Mouse (Mus musculus): ENCODE results near the gene Fam43a. TPM values are rescaled to one million over a fixed set of nuclear protein-coding genes. Genes with fewer than 3 reads are reported as not detected.

Gene Fam43a
- polyA plus RNA-seq, 1 experiment = 26.4 TPM

GRCm38 (mm10) chr16:30595835-30596557, 3.5 kb upstream of the Fam43a start:
- no peak for TF ChIP-seq POLR2A (IDR thresholded peaks at IDR 0.05; ENCODE audit: low read depth, low read length)
- TF ChIP-seq CTCF (conservative IDR thresholded peaks at IDR 0.05; ENCODE audit: insufficient read depth, insufficient read length, low read depth, low read length) = no peak
- no peak for DNase-seq
- WGBS = 86% methylated on average over 14 of the region's 14 CpGs

DNA sequence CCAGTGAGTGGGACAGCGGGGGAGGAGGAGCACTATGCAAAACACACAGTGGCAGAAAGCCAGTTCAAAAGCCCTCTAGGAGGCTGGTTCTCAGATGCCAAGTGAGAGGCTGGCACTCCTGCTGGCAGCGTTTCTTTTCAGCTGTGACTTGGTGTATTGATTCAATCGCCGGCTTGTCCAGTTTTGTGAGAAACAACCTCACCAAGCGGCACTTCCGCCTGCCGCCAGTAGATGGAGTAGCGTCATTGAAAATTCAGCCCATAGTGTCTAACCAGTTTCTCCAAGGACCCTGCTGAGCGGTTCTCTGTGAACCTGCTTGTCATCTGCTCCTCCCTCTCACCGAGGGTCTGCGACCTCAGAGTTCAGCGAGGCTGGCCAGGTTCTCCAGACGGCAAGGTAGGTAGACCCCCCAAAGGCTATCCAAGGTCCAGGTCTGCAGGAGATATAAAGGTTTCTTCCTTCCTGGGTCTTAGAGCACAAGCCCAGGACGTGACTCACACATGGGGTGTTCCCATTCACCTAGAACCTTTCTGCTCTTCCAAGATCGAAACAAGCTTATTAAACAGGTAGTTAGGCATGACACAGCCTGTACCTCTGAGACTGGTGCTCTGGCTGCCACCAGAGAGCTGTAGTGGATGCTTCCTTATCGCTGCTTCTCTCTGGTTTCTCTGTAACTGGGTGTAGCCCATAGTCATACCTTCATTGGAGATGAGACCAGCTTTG, 2.4 kb upstream of the Fam43a start:
- DNase-seq = peak; percentile 94
- no peak overlapping the region for H3K4me3 ChIP-seq (ENCODE audit: insufficient read depth, low read depth, low read length)
- H3K27me3 ChIP-seq (replicated peaks; ENCODE audit: control insufficient read depth, insufficient read depth, low read length) = no peaks in the 10 kb centered on the region
- 0 out of 2 replicates have a peak, but pooled peaks cover 3% of the 10 kb centered on the region for H3K4me1 ChIP-seq (ENCODE audit: control insufficient read depth, insufficient read depth, low read length)
- H3K36me3 ChIP-seq (ENCODE audit: control insufficient read depth, insufficient read depth, low read length) = no peaks in the 10 kb centered on the region
- TF ChIP-seq POLR2A (IDR thresholded peaks at IDR 0.05; ENCODE audit: low read depth, low read length) (no peak), CTCF (conservative IDR thresholded peaks at IDR 0.05; ENCODE audit: insufficient read depth, insufficient read length, low read depth, low read length) (peak; percentile 95)
- H3K27ac ChIP-seq (ENCODE audit: insufficient read depth, low read depth, low read length) = no peak overlapping the region
- WGBS = 8% methylated on average over 16 of the region's 16 CpGs

More at GRCm38 (mm10) chr16:30595835-30596557, 3.5 kb upstream of the Fam43a start:
- Histone ChIP-seq H3K4me1 (ENCODE audit: control insufficient read depth, insufficient read depth, low read length) (0 out of 2 replicates have a peak, but pooled peaks cover 3% of the 10 kb centered on the region), H3K27ac (ENCODE audit: insufficient read depth, low read depth, low read length) (no peak overlapping the region), H3K27me3 (replicated peaks; ENCODE audit: control insufficient read depth, insufficient read depth, low read length) (no peaks in the 10 kb centered on the region), H3K4me3 (ENCODE audit: insufficient read depth, low read depth, low read length) (no peak overlapping the region), H3K36me3 (ENCODE audit: control insufficient read depth, insufficient read depth, low read length) (no peaks in the 10 kb centered on the region)

- 1% methylated on average over 53 of the region's 53 CpGs for WGBS
- peak; percentile 74 for DNase-seq
- Histone ChIP-seq H3K4me1 (ENCODE audit: control insufficient read depth, insufficient read depth, low read length) (0 out of 2 replicates have a peak, but pooled peaks cover 3% of the 10 kb centered on the region), H3K4me3 (ENCODE audit: insufficient read depth, low read depth, low read length) (peak overlapping the region; percentile 86), H3K27me3 (replicated peaks; ENCODE audit: control insufficient read depth, insufficient read depth, low read length) (no peaks in the 10 kb centered on the region), H3K36me3 (ENCODE audit: control insufficient read depth, insufficient read depth, low read length) (no peaks in the 10 kb centered on the region), H3K27ac (ENCODE audit: insufficient read depth, low read depth, low read length) (peak overlapping the region; percentile 90)
- TF ChIP-seq POLR2A (IDR thresholded peaks at IDR 0.05; ENCODE audit: low read depth, low read length) (no peak), CTCF (conservative IDR thresholded peaks at IDR 0.05; ENCODE audit: insufficient read depth, insufficient read length, low read depth, low read length) (no peak)
Observed at GRCm38 (mm10) chr16:30600431-30601045, 1.0 kb downstream of the Fam43a start.

- TF ChIP-seq POLR2A (IDR thresholded peaks at IDR 0.05; ENCODE audit: low read depth, low read length) (no peak), CTCF (conservative IDR thresholded peaks at IDR 0.05; ENCODE audit: insufficient read depth, insufficient read length, low read depth, low read length) (peak; percentile 30; the same call in 1 of the 2 replicates)
- Histone ChIP-seq H3K27ac (ENCODE audit: insufficient read depth, low read depth, low read length) (peak overlapping the region; percentile 90), H3K36me3 (ENCODE audit: control insufficient read depth, insufficient read depth, low read length) (no peaks in the 10 kb centered on the region), H3K27me3 (replicated peaks; ENCODE audit: control insufficient read depth, insufficient read depth, low read length) (no peaks in the 10 kb centered on the region), H3K4me3 (ENCODE audit: insufficient read depth, low read depth, low read length) (peak overlapping the region; percentile 86), H3K4me1 (ENCODE audit: control insufficient read depth, insufficient read depth, low read length) (0 out of 2 replicates have a peak, but pooled peaks cover 3% of the 10 kb centered on the region)
- peak; percentile 72 for DNase-seq
- WGBS = 16% methylated on average over 42 of the region's 42 CpGs
Observed at GRCm38 (mm10) chr16:30601046-30601832, 1.7 kb downstream of the Fam43a start.

DNA sequence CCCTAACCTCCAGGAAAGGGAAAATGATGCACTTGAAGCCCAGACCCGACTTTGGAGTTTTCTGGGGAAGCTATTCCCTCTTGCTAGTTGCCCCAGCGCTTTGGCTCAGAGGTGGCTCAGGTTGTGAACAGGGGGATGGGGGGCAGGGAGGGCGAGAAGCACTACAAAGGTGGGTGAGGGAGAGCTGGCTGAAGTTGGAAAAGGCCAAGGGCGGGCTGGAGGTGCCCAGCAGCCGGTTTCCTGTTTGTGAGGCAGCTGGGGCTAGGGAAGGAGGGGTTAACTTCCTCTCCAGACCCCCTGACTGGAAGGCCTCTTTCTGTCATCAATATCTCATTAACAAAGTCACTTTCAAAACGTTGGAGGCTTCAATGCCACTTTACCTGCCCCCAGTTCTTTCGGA, 2.4 kb downstream of the Fam43a start:
- 54% methylated on average over 7 of the region's 7 CpGs for WGBS
- H3K4me1 ChIP-seq (ENCODE audit: control insufficient read depth, insufficient read depth, low read length) = 0 out of 2 replicates have a peak, but pooled peaks cover 3% of the 10 kb centered on the region

DNA sequence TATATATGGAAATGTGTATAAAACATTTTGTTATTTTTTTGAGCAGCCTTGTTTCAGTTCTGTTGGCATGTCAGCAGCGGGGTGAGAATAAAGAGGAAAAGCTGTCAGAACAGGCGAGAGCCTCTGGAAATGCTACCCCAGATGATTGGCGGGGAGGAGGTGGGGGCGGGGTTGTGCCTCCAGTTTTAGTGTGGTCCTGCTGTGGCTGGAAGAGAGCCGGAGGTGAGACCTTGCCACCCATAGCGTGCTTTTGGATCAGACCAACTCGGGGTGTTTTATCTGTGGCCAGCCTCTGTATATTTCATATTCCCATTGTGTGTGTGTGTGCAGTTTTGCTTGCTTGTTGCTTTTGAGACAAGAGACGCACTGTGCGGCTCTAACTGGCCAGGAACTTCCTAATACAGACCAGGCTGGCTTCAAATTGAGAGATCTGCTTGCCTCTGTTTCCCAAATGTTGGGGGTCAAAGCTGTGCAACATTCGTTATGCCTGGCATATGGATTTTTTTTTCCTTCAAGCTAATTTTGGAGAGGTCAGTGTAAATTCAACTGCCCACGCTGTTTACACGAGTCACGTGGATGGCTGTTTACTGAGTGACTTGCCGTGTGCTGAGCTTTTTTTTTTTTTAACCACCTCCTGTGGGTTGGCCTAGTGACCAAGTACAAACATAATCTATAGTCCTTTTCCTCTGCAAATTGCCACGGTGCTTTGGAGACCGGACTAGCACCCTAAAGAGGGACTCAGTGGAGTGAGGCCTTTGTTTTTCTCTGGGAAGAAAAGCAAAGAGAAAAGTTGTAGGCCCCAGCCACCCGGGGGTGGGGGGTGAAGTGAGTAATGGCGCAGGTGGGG, 3.4 kb downstream of the Fam43a start:
- Histone ChIP-seq H3K27me3 (replicated peaks; ENCODE audit: control insufficient read depth, insufficient read depth, low read length) (no peaks in the 10 kb centered on the region), H3K4me1 (ENCODE audit: control insufficient read depth, insufficient read depth, low read length) (no peaks in the 10 kb centered on the region), H3K27ac (ENCODE audit: insufficient read depth, low read depth, low read length) (peak overlapping the region; percentile 56; the same call in 1 of the 2 replicates), H3K36me3 (ENCODE audit: control insufficient read depth, insufficient read depth, low read length) (no peaks in the 10 kb centered on the region), H3K4me3 (ENCODE audit: insufficient read depth, low read depth, low read length) (peak overlapping the region; percentile 9; the same call in 1 of the 2 replicates)
- 46% methylated on average over 18 of the region's 18 CpGs for WGBS
- no peak for TF ChIP-seq POLR2A (IDR thresholded peaks at IDR 0.05; ENCODE audit: low read depth, low read length)
- no peak for TF ChIP-seq CTCF (conservative IDR thresholded peaks at IDR 0.05; ENCODE audit: insufficient read depth, insufficient read length, low read depth, low read length)
- DNase-seq = peak; percentile 25

More for the DNA sequence above, 2.4 kb downstream of the Fam43a start:
- Histone ChIP-seq H3K4me3 (ENCODE audit: insufficient read depth, low read depth, low read length) (peak overlapping the region; percentile 86), H3K27ac (ENCODE audit: insufficient read depth, low read depth, low read length) (peak overlapping the region; percentile 90), H3K36me3 (ENCODE audit: control insufficient read depth, insufficient read depth, low read length) (no peaks in the 10 kb centered on the region), H3K27me3 (replicated peaks; ENCODE audit: control insufficient read depth, insufficient read depth, low read length) (no peaks in the 10 kb centered on the region)
- TF ChIP-seq POLR2A (IDR thresholded peaks at IDR 0.05; ENCODE audit: low read depth, low read length) (no peak), CTCF (conservative IDR thresholded peaks at IDR 0.05; ENCODE audit: insufficient read depth, insufficient read length, low read depth, low read length) (no peak)
- DNase-seq = peak; percentile 42

Data from kidney, adult 2 months (tissue).